27 mouse cellular contexts compared by ENCODE assay signal in the genomic region with DNA sequence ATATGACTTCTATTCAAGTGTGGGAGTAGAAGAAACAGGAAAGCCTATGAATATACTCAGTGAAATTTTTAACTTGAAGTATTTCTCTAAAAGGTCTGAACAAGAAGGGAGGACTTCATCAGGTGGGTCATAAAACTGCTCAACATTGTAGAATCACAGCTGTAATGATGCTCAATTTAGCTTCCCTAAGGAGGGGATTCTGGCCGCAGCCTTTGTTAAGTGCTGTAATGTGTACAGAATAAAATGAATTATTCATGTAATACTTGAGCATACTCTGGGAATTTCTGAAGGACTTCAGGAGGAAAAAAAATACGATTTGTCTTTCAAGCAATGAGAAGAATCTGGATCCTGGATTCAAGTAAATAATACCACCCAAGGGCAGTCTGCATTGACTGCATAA. TPM values are rescaled to one million over a fixed set of nuclear protein-coding genes. Genes with fewer than 3 reads are reported as not detected.
DNase-seq lines count a peak whose midpoint lies in the region; ATAC-seq and TF ChIP-seq lines count a peak whose summit lies in the region.
"Had no signal": no experiment of that assay in that cellular context is flagged by ENCODE, and none has a peak within 500 bp of the region (broad histone marks: within the 10 kb centered on the region; RNA-seq: fewer than 3 reads in every experiment).

No protein-coding gene starts in this region.

- TF ChIP-seq CTCF in midbrain, postnatal 0 days (IDR thresholded peaks at IDR 0.05): no peak
- TF ChIP-seq CTCF in left cerebral cortex, adult 2 months (IDR thresholded peaks at IDR 0.05): no peak

- ATAC-seq in forebrain, embryonic 14.5 days: 0 out of 2 replicates have a peak, but pooled peaks have one; percentile 42
- no peak for ATAC-seq in forebrain, embryonic 15.5 days (replicated peaks)
- ATAC-seq in midbrain, embryonic 13.5 days: peak; percentile 30; the same call in 1 of the 2 replicates
- ATAC-seq in midbrain, postnatal 0 days (ENCODE audit: low FRiP score): no peak
- ATAC-seq in midbrain, embryonic 16.5 days: peak; percentile 51; the same call in 1 of the 2 replicates
- ATAC-seq: CD4-positive, CD25-positive, alpha-beta regulatory T cell, adult 4 months had no signal

- intact Hi-C loops in left cerebral cortex, adult 2 months (cut with DNase I): no loop called here

- H3K36me3 ChIP-seq in forebrain, embryonic 14.5 days (ENCODE audit: control insufficient read depth, insufficient read depth, low read length): 0 out of 2 replicates have a peak, but pooled peaks cover 4% of the 10 kb centered on the region
- no peaks in the 10 kb centered on the region for H3K36me3 ChIP-seq in forebrain, embryonic 15.5 days
- H3K36me3 ChIP-seq in midbrain, embryonic 13.5 days: 0 out of 2 replicates have a peak, but pooled peaks cover 3% of the 10 kb centered on the region
- no peaks in the 10 kb centered on the region for H3K36me3 ChIP-seq in midbrain, postnatal 0 days (ENCODE audit: insufficient read depth, low read length)
- no peaks in the 10 kb centered on the region for H3K36me3 ChIP-seq in midbrain, embryonic 16.5 days (ENCODE audit: control insufficient read depth, insufficient read depth, low read length)
- H3K36me3 ChIP-seq: embryonic facial prominence, embryonic 10.5 days; embryonic facial prominence, embryonic 13.5 days; heart, embryonic 10.5 days; heart, embryonic 13.5 days; hindbrain, embryonic 15.5 days had no signal

- H3K4me3 ChIP-seq in forebrain, embryonic 14.5 days (ENCODE audit: low read depth, low read length): no peak overlapping the region
- H3K4me3 ChIP-seq in forebrain, embryonic 15.5 days: no peak overlapping the region
- no peak overlapping the region for H3K4me3 ChIP-seq in midbrain, embryonic 13.5 days (replicated peaks)
- H3K4me3 ChIP-seq in midbrain, postnatal 0 days (ENCODE audit: low read depth, low read length): no peak overlapping the region
- no peak overlapping the region for H3K4me3 ChIP-seq in midbrain, embryonic 16.5 days (ENCODE audit: low read depth, low read length)
- H3K4me3 ChIP-seq in left cerebral cortex, adult 2 months: no peak overlapping the region
- H3K4me3 ChIP-seq: embryonic facial prominence, embryonic 10.5 days; embryonic facial prominence, embryonic 13.5 days; erythroblast, embryonic 14.5 days; heart, adult 2 months; heart, embryonic 10.5 days; heart, embryonic 13.5 days; hindbrain, embryonic 15.5 days had no signal

- WGBS in forebrain, embryonic 14.5 days: 42% methylated on average over 2 of the region's 2 CpGs
- 41% methylated on average over 2 of the region's 2 CpGs for WGBS in forebrain, embryonic 15.5 days
- 20% methylated on average over 2 of the region's 2 CpGs for WGBS in midbrain, embryonic 13.5 days
- WGBS in midbrain, postnatal 0 days: 27% methylated on average over 2 of the region's 2 CpGs
- WGBS in midbrain, embryonic 16.5 days: 26% methylated on average over 2 of the region's 2 CpGs

- no peaks in the 10 kb centered on the region for H3K4me1 ChIP-seq in forebrain, embryonic 14.5 days (ENCODE audit: control insufficient read depth, insufficient read depth, low read length)
- H3K4me1 ChIP-seq in forebrain, embryonic 15.5 days: peaks cover 4% of the 10 kb centered on the region; the same call in 1 of the 2 replicates
- 0 out of 2 replicates have a peak, but pooled peaks cover 4% of the 10 kb centered on the region for H3K4me1 ChIP-seq in midbrain, embryonic 13.5 days (replicated peaks)
- H3K4me1 ChIP-seq in midbrain, postnatal 0 days (ENCODE audit: insufficient read depth, low read length): 0 out of 2 replicates have a peak, but pooled peaks cover 4% of the 10 kb centered on the region
- H3K4me1 ChIP-seq in midbrain, embryonic 16.5 days (ENCODE audit: control insufficient read depth, insufficient read depth, low read length): peaks cover 4% of the 10 kb centered on the region; the same call in 1 of the 2 replicates
- H3K4me1 ChIP-seq: embryonic facial prominence, embryonic 10.5 days; embryonic facial prominence, embryonic 13.5 days; heart, embryonic 10.5 days; heart, embryonic 13.5 days; hindbrain, embryonic 15.5 days had no signal

- no peak overlapping the region for H3K9ac ChIP-seq in forebrain, embryonic 14.5 days (ENCODE audit: low read length)
- H3K9ac ChIP-seq in forebrain, embryonic 15.5 days (replicated peaks): no peak overlapping the region
- no peak overlapping the region for H3K9ac ChIP-seq in midbrain, embryonic 13.5 days (replicated peaks)
- no peak overlapping the region for H3K9ac ChIP-seq in midbrain, postnatal 0 days (replicated peaks; ENCODE audit: low read length, poor library complexity, severe bottlenecking)
- no peak overlapping the region for H3K9ac ChIP-seq in midbrain, embryonic 16.5 days (ENCODE audit: low read depth, low read length)
- H3K9ac ChIP-seq: embryonic facial prominence, embryonic 13.5 days; heart, embryonic 13.5 days; hindbrain, embryonic 15.5 days had no signal

- no peaks in the 10 kb centered on the region for H3K27me3 ChIP-seq in forebrain, embryonic 14.5 days (replicated peaks; ENCODE audit: control insufficient read depth, insufficient read depth, low read length)
- no peaks in the 10 kb centered on the region for H3K27me3 ChIP-seq in forebrain, embryonic 15.5 days
- no peaks in the 10 kb centered on the region for H3K27me3 ChIP-seq in midbrain, embryonic 13.5 days
- H3K27me3 ChIP-seq in midbrain, postnatal 0 days (ENCODE audit: insufficient read depth, low read length): no peaks in the 10 kb centered on the region
- H3K27me3 ChIP-seq in midbrain, embryonic 16.5 days (ENCODE audit: control insufficient read depth, insufficient read depth, low read depth, low read length): no peaks in the 10 kb centered on the region
- H3K27me3 ChIP-seq: embryonic facial prominence, embryonic 13.5 days; heart, embryonic 13.5 days; hindbrain, embryonic 15.5 days had no signal

- no peak for DNase-seq in forebrain, embryonic 14.5 days (ENCODE audit: low spot score)
- no peak for DNase-seq in midbrain, postnatal 0 days (ENCODE audit: low spot score)
- DNase-seq in retina, embryonic 14.5 days (ENCODE audit: low spot score): peak; percentile 15
- DNase-seq in retina, postnatal 1 day: no peak
- no peak for DNase-seq in left cerebral cortex, adult 2 months (ENCODE audit: extremely low spot score in 1 of 2, low spot score in 2 of 2)
- DNase-seq: adrenal gland, adult 2 months; adrenal gland, postnatal 14 days; cerebellum, adult 11-12 months; cerebellum, adult 8-10 months; cerebellum, postnatal 10 days; cerebellum, postnatal 36 days; embryo, embryonic 11 days; gastrocnemius, postnatal 25 days; heart, adult 2 months; heart, postnatal 14 days; heart, postnatal 4 days had no signal

- no peak overlapping the region for H3K4me2 ChIP-seq in forebrain, embryonic 14.5 days (ENCODE audit: low read length)
- no peak overlapping the region for H3K4me2 ChIP-seq in forebrain, embryonic 15.5 days (replicated peaks)
- H3K4me2 ChIP-seq in midbrain, embryonic 13.5 days (replicated peaks): no peak overlapping the region
- H3K4me2 ChIP-seq in midbrain, postnatal 0 days (ENCODE audit: low read depth, low read length, poor library complexity, severe bottlenecking): no peak overlapping the region
- H3K4me2 ChIP-seq in midbrain, embryonic 16.5 days (ENCODE audit: low read length): no peak overlapping the region
- H3K4me2 ChIP-seq: embryonic facial prominence, embryonic 13.5 days; heart, embryonic 13.5 days; hindbrain, embryonic 15.5 days had no signal

- H3K9me3 ChIP-seq in forebrain, embryonic 14.5 days (replicated peaks; ENCODE audit: control insufficient read depth, low read length): no peaks in the 10 kb centered on the region
- H3K9me3 ChIP-seq in forebrain, embryonic 15.5 days: no peaks in the 10 kb centered on the region
- H3K9me3 ChIP-seq in midbrain, embryonic 13.5 days: no peaks in the 10 kb centered on the region
- no peaks in the 10 kb centered on the region for H3K9me3 ChIP-seq in midbrain, postnatal 0 days (ENCODE audit: low read length)
- H3K9me3 ChIP-seq in midbrain, embryonic 16.5 days (replicated peaks; ENCODE audit: control insufficient read depth, low read length, poor library complexity, severe bottlenecking): no peaks in the 10 kb centered on the region
- H3K9me3 ChIP-seq: embryonic facial prominence, embryonic 10.5 days; embryonic facial prominence, embryonic 13.5 days; heart, embryonic 10.5 days; heart, embryonic 13.5 days; hindbrain, embryonic 15.5 days had no signal

- no peak overlapping the region for H3K27ac ChIP-seq in forebrain, embryonic 14.5 days (ENCODE audit: low read depth, low read length)
- no peak overlapping the region for H3K27ac ChIP-seq in forebrain, embryonic 15.5 days (replicated peaks)
- no peak overlapping the region; the same call in 1 of the 2 replicates for H3K27ac ChIP-seq in midbrain, embryonic 13.5 days
- H3K27ac ChIP-seq in midbrain, postnatal 0 days (ENCODE audit: low read depth, low read length): no peak overlapping the region
- no peak overlapping the region for H3K27ac ChIP-seq in midbrain, embryonic 16.5 days (ENCODE audit: low read length)
- H3K27ac ChIP-seq in left cerebral cortex, adult 2 months: no peak overlapping the region
- H3K27ac ChIP-seq: embryonic facial prominence, embryonic 10.5 days; embryonic facial prominence, embryonic 13.5 days; heart, adult 2 months; heart, embryonic 10.5 days; heart, embryonic 13.5 days; hindbrain, embryonic 15.5 days had no signal

RNA-seq across cellular contexts. Expression of gene Grik2, which starts 26.0 kb away (rescaled TPM):
- polyA plus RNA-seq in forebrain, embryonic 14.5 days (2014; fragmentation: Nextera tagmentation; extraction: Ambion mirVana): 32.8 and 39.4 TPM in 2 replicates
- polyA plus RNA-seq in forebrain, embryonic 15.5 days (2015; fragmentation: Nextera tagmentation; extraction: Ambion mirVana): 32.7 and 34.0 TPM in 2 replicates
- polyA plus RNA-seq in midbrain, embryonic 13.5 days (2015; fragmentation: Nextera tagmentation; extraction: Ambion mirVana): 30.8 and 31.2 TPM in 2 replicates
- 145 and 151 TPM in 2 replicates for total RNA-seq in midbrain, postnatal 0 days (2014; rRNA removed)
- polyA plus RNA-seq in midbrain, postnatal 0 days (2015; fragmentation: Nextera tagmentation; extraction: Ambion mirVana): 25.6 and 28.7 TPM in 2 replicates
- 35.4 and 37.9 TPM in 2 replicates for polyA plus RNA-seq in midbrain, embryonic 16.5 days (2015; fragmentation: Nextera tagmentation; extraction: Ambion mirVana)
- 10 to 100 TPM; 70.8 to 73.1 TPM for total RNA-seq in left cerebral cortex, adult 2 months (2021)
- total RNA-seq: MEL had no signal
- polyA plus RNA-seq: CD4-positive, CD25-positive, alpha-beta regulatory T cell, adult 4 months; erythroblast, embryonic 14.5 days had no signal

Comparison
In these comparisons a context has a peak if more than half of its experiments do, and no peak if none do; other contexts are left out.
1. ATAC-seq: peak in forebrain, embryonic 14.5 days (single experiment), midbrain, embryonic 13.5 days (single experiment) and midbrain, embryonic 16.5 days (single experiment); none in forebrain, embryonic 15.5 days (single experiment) and midbrain, postnatal 0 days (single experiment).